Mouse (Mus musculus): ENCODE measurements at regions not wholly inside any gene's neighbourhood (a gene's known extent, or its start where the extent isn't known, plus 50 kb on each side); places are given as distances from the start of the nearest gene placed in this dataset.
"Not testable (repeated sequence)": the region's sequence is repeated elsewhere in the genome, so short reads cannot be mapped to it uniquely, and the experiment has no call there.

DNA sequence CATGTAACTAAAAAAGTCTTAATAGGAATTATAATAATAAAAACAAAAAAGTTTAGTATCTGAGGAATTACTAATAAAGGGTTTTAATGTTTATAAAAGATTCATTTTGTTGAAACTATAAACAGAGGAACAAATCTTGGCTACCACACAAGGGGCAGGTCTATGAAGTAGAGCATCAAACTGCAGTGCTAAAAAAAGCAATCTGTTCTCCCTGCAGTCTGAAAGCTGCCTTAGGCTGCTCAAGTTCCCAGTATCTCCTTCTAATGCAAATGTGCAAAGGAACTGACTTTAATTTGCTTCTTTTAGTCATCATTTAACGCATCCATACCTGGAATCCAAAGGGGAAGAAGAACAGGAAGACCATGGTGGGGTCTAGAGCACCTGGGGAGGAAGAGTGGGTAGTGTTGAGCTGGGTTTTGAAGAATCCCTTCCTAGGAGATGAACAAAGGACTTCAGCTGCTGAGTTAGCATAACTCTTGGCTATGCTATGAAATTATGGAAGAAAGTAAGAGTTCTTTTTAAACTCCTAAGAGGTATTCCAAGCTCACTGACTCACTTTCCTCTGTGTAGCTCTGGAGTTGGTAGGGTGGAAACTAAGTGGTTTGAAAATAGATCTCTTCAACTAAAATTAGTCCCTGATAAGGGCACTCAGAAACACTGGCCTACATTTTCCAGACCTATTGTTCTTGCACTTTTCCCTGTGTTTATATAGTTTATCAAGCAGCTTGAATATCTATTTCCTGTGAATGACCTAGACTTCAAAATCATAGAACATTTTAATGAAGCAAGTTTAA is 260.4 kb upstream of the Zic4 start:
- no peaks in the 10 kb centered on the region for H3K27me3 ChIP-seq (ENCODE audit: insufficient read depth, low read length)
- H3K36me3 ChIP-seq (ENCODE audit: insufficient read depth, low read length), result no peaks in the 10 kb centered on the region
- no peak for DNase-seq (ENCODE audit: low spot score)
- H3K9me3 ChIP-seq (ENCODE audit: low read length), result no peaks in the 10 kb centered on the region
- no peak overlapping the region for H3K4me3 ChIP-seq (ENCODE audit: low read length)
- TF ChIP-seq CTCF (IDR thresholded peaks at IDR 0.05; ENCODE audit: low read depth), result no peak
- H3K4me2 ChIP-seq (ENCODE audit: low read depth, low read length), result no peak overlapping the region
- H3K27ac ChIP-seq, result no peak overlapping the region
- 42% methylated on average over 1 of the region's 1 CpGs for WGBS
- no peaks in the 10 kb centered on the region for H3K4me1 ChIP-seq (ENCODE audit: insufficient read depth, low read length)
- H3K9ac ChIP-seq (replicated peaks; ENCODE audit: low read length), result no peak overlapping the region
- ATAC-seq, result no peak

DNA sequence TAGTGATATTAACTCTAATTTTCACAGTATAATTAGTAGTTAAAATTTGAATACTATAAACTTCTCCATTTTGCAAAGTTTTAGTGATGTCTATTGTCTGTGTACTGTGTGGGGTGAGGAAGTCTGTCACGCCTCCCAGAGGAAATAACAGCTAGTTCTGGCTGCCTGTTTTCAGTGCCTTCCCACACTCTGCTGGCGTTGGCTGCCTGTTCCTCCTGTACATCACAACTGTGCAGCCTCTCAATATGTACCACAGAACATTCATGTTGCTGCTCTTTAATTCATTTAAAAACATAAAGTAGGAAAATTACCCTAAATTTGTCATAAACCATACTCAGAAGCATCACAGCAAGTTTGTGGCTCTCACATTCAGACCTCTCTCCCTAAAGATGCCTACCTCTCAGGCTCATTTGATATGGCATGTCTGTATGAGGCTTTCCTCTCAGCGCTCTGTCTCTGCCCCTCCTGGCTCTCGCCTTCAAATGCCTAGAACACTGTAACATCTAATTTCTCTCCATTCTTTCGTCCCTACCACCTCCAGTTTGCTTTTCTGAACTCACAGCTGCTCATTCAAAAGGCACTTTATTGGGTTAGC is 239.7 kb upstream of the Zic4 start:
- Histone ChIP-seq H3K27me3 (ENCODE audit: insufficient read depth, low read length) (no peaks in the 10 kb centered on the region), H3K4me2 (ENCODE audit: low read depth, low read length) (no peak overlapping the region), H3K9ac (replicated peaks; ENCODE audit: low read length) (no peak overlapping the region), H3K27ac (no peak overlapping the region), H3K36me3 (ENCODE audit: insufficient read depth, low read length) (no peaks in the 10 kb centered on the region), H3K4me3 (ENCODE audit: low read length) (no peak overlapping the region), H3K9me3 (ENCODE audit: low read length) (no peaks in the 10 kb centered on the region), H3K4me1 (ENCODE audit: insufficient read depth, low read length) (no peaks in the 10 kb centered on the region)
- no peak for DNase-seq (ENCODE audit: low spot score)
- ATAC-seq, result no peak
- TF ChIP-seq CTCF (IDR thresholded peaks at IDR 0.05; ENCODE audit: low read depth), result no peak
- 74% methylated on average over 5 of the region's 5 CpGs for WGBS

DNA sequence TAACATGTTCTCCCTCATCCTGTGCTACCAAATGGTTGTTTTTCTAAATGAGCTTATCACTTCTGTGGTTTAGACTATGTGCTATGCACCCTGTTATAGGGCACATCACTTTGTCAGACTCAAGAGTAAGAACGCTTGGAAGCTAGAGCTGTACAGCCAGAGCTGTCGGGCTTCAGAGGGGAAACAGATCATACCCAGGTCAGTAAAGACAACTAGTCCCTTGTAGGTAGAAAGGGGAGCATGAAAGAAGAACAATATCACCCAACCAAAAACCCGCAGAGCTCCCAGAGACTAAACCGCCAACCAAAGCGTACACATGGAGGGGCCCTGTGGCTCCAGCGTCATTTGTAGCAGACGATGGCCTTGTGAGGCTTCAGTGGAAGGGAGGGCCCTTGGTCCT is 239.0 kb upstream of the Zic4 start:
- no peak for TF ChIP-seq CTCF (IDR thresholded peaks at IDR 0.05; ENCODE audit: low read depth)
- H3K9me3 ChIP-seq (ENCODE audit: low read length), result no peaks in the 10 kb centered on the region
- DNase-seq (ENCODE audit: low spot score), result no peak
- no peak overlapping the region for H3K27ac ChIP-seq
- no peak overlapping the region for H3K9ac ChIP-seq (replicated peaks; ENCODE audit: low read length)
- no peaks in the 10 kb centered on the region for H3K27me3 ChIP-seq (ENCODE audit: insufficient read depth, low read length)
- no peak for ATAC-seq
- H3K4me2 ChIP-seq (ENCODE audit: low read depth, low read length), result no peak overlapping the region
- no peak overlapping the region for H3K4me3 ChIP-seq (ENCODE audit: low read length)
- H3K4me1 ChIP-seq (ENCODE audit: insufficient read depth, low read length), result no peaks in the 10 kb centered on the region
- 81% methylated on average over 7 of the region's 7 CpGs for WGBS
- H3K36me3 ChIP-seq (ENCODE audit: insufficient read depth, low read length), result no peaks in the 10 kb centered on the region

DNA sequence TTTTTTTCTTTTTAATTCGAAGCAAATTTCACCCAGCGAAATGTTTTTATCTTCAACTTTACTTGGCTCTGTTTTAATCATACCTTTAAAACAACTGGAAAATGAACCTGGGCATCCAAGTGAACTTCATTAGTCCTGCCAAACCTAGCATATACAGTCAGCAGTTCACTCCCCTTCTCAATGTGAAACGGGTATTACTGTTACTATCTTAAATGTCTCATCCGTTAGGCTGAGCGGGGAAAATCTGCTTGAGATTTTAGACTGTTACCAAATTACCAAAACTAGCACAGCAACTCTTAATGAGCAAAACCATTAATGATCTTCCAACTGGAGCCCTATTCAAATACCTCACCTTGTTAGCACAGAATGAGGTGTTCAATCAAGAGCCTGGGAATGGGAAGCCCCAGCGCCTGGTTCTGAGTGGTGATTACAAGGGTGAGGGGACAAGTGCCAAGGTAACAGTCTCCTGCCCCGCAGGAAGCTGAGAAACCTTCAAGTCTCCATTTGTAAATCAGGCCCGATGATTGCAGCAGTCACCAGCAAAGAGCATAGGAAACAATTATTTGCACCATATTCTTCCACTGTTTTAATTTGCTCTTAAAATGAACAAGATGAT is 235.5 kb upstream of the Zic4 start:
- peak; percentile 81 for ATAC-seq
- peak overlapping the region; percentile 36 for H3K4me2 ChIP-seq (ENCODE audit: low read depth, low read length)

DNA sequence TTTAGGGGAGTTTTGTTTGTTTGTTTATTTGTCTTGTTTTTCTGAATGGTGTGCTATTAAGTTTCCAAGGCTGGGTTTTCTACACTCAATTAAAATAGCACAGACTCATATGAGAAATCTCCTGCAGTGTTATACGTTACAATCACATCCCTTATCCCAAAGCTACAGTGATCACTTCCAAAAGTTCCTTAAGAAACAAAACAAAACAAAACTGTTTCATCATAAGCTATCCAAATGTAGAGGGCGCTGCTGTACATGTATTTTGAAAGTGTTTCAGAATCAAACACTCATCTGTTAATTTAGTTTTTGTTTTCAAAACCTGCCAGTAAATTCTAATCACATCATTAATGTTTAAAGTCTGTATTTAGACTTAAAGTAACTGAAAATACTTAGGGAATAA is 233.7 kb upstream of the Zic4 start:
- not testable (repeated sequence) for H3K4me3 ChIP-seq (ENCODE audit: low read length); H3K9me3 ChIP-seq (ENCODE audit: low read length); H3K9ac ChIP-seq (replicated peaks; ENCODE audit: low read length); H3K4me1 ChIP-seq (ENCODE audit: insufficient read depth, low read length); DNase-seq (ENCODE audit: low spot score); H3K27ac ChIP-seq; H3K27me3 ChIP-seq (ENCODE audit: insufficient read depth, low read length); H3K36me3 ChIP-seq (ENCODE audit: insufficient read depth, low read length); ATAC-seq
- H3K4me2 ChIP-seq (ENCODE audit: low read depth, low read length), result 0 out of 2 replicates have a peak overlapping the region, but pooled peaks have one; percentile 24
- 28% methylated on average over 2 of the region's 2 CpGs for WGBS

More for the DNA sequence above, 235.5 kb upstream of the Zic4 start:
- H3K27me3 ChIP-seq (ENCODE audit: insufficient read depth, low read length), result no peaks in the 10 kb centered on the region
- H3K9ac ChIP-seq (replicated peaks; ENCODE audit: low read length), result no peak overlapping the region
- 57% methylated on average over 8 of the region's 8 CpGs for WGBS
- H3K4me1 ChIP-seq (ENCODE audit: insufficient read depth, low read length), result no peaks in the 10 kb centered on the region
- H3K9me3 ChIP-seq (ENCODE audit: low read length), result no peaks in the 10 kb centered on the region
- H3K36me3 ChIP-seq (ENCODE audit: insufficient read depth, low read length), result no peaks in the 10 kb centered on the region
- peak; percentile 69 for DNase-seq (ENCODE audit: low spot score)
- no peak overlapping the region for H3K4me3 ChIP-seq (ENCODE audit: low read length)
- TF ChIP-seq CTCF (IDR thresholded peaks at IDR 0.05; ENCODE audit: low read depth), result no peak
- peak overlapping the region; percentile 56; the same call in 1 of the 2 replicates for H3K27ac ChIP-seq

DNA sequence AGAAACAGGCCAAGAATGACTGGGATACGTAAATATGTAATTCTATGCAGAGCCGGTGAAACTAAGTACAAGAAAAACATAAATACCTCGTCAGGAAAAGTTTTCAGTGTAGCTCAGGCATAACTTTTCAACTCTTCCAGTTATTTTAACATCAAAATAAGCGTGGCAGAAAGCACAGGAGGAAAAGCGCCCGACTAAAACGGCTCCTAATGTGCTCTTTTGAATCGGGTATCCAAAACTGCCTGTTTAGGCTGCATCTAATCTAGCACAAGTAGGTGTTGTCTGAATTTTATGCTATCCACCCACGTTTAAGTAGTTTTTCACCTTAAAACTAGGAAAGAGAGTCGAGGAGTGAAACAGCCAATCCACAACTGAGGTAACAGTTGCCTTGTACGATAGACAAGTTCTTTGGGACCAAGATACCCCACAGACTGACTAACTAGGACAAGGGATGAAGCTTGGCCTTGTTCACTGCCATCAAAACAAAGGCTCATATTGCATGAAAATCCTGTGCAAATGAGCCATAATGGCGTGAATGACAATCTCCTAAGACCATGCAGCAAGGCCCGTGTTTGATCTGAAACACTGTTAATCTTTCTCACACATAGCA is 232.0 kb upstream of the Zic4 start:
- no peaks in the 10 kb centered on the region; the same call in 1 of the 2 replicates for H3K4me1 ChIP-seq (ENCODE audit: insufficient read depth, low read length)
- DNase-seq (ENCODE audit: low spot score) (peak; percentile 51), ATAC-seq (peak; percentile 51)
- TF ChIP-seq CTCF (IDR thresholded peaks at IDR 0.05; ENCODE audit: low read depth), result no peak
- no peaks in the 10 kb centered on the region for H3K9me3 ChIP-seq (ENCODE audit: low read length)
- 68% methylated on average over 13 of the region's 13 CpGs for WGBS
- no peaks in the 10 kb centered on the region for H3K27me3 ChIP-seq (ENCODE audit: insufficient read depth, low read length)
- H3K36me3 ChIP-seq (ENCODE audit: insufficient read depth, low read length), result no peaks in the 10 kb centered on the region
- peak overlapping the region; percentile 15; the same call in 1 of the 2 replicates for H3K4me3 ChIP-seq (ENCODE audit: low read length)
- H3K27ac ChIP-seq, result peak overlapping the region; percentile 72
- peak overlapping the region; percentile 31 for H3K9ac ChIP-seq (replicated peaks; ENCODE audit: low read length)
- peak overlapping the region; percentile 29 for H3K4me2 ChIP-seq (ENCODE audit: low read depth, low read length)

All from hindbrain, postnatal 0 days (tissue).